Mouse (Mus musculus) brown adipose tissue, adult 24 weeks (tissue): ENCODE data around the gene Olah. TPM values are rescaled to one million over a fixed set of nuclear protein-coding genes. Genes with fewer than 3 reads are reported as not detected.

Experiments used
- H3K27ac ChIP-seq: fragments of 200-500 bp; replicated peaks from 2 replicates; pipeline ENCODE4 v1.5.1; 2012; ENCODE audit warnings: low read depth, mild to moderate bottlenecking, low read length
- H3K4me1 ChIP-seq: fragments of 200-500 bp; 2 replicates; pipeline ENCODE4 v1.6.1; 2012; ENCODE audit warnings: low read length, mixed read lengths; ENCODE audit not compliant: control insufficient read depth, insufficient read depth, insufficient read length
- H3K4me3 ChIP-seq: fragments of 200-500 bp; 2 replicates; pipeline ENCODE4 v1.5.1; 2012; ENCODE audit warnings: low read depth, mild to moderate bottlenecking, low read length, moderate library complexity; ENCODE audit not compliant: insufficient read depth
- polyA plus RNA-seq: library from polyadenylated mRNA; stranded (reverse); fragments of >200 nt; gene quantifications from 2 replicates; pipeline ENCODE4 v1.2.4, GENCODE M21; 2012; ENCODE audit not compliant: missing spikeins, insufficient read depth, insufficient read length

Olah gene
- polyA plus RNA-seq, 1 experiment = not detected

DNA sequence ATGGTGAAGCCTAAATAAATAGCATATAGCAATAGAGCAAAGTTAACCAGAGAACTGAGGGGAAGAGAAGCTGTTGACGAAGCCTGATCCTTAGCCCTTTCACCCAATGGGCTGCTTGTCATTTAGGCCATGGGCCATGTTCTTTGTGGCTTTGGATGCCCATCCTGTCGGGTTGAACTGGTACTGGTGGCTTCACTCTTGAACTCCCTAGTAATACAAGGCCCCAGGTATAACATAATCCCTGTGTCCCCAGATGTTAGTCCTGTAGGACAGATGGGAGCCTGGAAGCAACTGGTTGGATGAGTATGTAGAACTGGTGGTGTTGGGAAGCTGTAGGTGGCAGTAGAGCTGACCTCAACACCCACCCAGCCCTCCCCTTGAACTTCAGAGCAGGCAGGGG is 5.1 kb downstream of the Olah start:
- Histone ChIP-seq H3K4me3 (no peak overlapping the region), H3K27ac (no peak overlapping the region), H3K4me1 (no peaks in the 10 kb centered on the region)

DNA sequence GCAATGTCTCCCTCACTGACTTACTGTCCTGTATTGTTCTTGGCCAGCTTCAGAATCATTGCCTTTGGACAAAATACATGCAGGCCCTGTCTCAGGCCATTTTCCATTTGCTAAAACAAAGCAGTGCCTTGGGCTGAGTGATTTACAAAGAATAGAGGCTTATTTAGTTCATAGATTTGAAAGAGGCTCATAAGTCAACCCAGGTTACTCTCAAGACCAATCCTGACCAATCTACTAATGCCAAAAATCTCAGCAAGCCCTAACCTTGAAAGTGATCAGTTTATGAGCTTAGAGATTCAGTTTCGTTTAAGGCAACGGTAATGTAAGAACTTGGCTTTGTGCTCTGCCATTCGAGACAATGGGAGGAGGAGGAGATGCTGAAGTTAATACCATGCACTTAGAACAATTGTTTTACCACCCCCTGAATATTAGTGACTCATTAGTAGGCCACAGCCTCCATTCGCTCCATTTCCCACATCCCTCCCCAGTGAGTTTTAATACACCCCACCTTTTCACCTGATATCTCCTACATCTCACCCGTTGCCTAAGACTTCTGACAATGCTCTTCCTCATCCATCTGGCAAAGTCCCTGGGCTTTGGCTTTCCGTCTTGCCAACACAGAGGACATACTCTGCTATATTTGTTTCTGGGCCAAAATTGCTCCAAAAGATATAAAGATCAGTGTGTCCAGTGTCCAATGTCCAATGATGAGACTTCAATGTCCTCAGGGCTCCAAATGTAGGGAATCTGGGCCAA is 9.7 kb downstream of the Olah start:
- H3K4me3 ChIP-seq = no peak overlapping the region
- no peak overlapping the region for H3K27ac ChIP-seq
- no peaks in the 10 kb centered on the region for H3K4me1 ChIP-seq

DNA sequence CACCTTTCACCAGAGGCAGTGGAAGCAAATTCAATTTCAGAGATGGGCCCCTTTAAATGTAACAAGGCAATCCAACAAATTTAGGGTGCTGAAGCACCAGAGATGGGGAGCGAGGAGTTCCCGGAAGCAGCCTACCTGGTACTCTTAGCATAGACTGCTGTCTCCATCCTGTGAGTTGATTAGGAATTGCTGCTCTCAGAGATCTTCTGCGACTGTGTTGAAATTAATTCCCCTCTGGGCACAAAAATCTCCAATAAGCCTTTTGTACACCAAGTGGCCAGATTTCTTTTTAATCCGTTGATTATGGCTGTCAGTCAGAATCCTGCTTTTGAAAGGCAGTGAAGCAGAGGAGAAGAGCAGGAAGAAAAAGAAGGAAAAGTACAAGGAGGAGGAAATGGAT is 31.9 kb downstream of the Olah start:
- Histone ChIP-seq H3K4me3 (no peak overlapping the region), H3K27ac (no peak overlapping the region), H3K4me1 (no peaks in the 10 kb centered on the region)

DNA sequence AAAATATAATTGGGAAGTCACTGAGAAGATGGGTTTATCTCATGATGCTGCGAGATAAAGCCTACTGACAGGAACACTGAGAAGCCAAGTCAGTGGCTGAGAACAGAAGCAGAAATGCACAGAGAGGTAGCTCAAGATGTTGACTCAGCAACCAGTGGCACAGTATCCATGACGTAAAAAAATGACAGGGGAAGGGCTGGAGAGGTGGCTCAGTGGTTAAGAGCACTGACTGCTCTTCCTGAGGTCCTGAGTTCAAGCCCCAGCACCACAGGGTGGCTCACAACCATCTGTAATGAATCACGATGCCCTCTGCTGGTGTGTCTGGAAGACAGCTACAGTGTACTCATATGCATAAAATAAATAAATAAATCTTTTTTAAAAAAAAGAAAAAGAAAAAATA is 35.9 kb downstream of the Olah start:
- Histone ChIP-seq H3K27ac (no peak overlapping the region), H3K4me1 (no peaks in the 10 kb centered on the region), H3K4me3 (no peak overlapping the region)

DNA sequence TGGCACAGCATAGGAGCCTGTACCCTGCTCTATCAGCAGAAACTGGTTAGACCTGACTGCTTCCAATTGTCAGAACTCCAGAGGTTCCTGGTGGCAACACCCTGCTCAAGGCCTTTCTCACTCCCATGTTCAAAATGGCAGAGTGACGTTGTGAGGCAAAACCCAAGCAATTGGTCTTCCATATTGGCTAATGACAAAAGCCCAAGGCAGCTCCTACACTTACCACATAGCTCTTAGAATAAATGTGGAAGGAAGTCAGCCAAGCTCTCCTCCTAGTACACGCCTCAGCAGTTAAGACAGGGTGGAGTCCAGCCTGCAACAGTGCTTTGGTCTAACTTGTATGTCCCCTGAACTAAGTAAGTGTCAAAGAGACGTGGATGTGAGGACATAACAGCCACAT is 39.1 kb downstream of the Olah start:
- Histone ChIP-seq H3K27ac (no peak overlapping the region), H3K4me1 (no peaks in the 10 kb centered on the region), H3K4me3 (no peak overlapping the region)

DNA sequence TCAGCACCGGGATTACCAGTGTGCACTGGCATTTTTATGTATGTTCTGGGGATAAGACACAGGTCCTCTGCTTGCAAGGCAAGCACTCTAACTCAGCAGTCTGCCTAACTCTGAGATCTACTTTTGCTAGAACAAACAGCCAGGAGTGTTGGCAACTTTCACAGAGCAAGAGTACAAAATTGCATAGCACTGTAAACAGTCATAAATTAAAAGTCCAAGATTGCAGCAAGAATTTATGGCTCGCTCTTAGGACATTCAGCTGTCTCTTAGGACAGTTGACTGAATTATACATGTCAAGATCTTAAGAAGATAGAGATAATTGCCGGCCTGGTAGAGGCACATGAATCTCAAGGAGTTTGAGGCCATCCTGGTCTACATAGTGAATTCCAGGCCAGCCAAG is 40.7 kb downstream of the Olah start:
- no peaks in the 10 kb centered on the region for H3K4me1 ChIP-seq
- 0 out of 2 replicates have a peak overlapping the region, but pooled peaks have one; percentile 21 for H3K27ac ChIP-seq

DNA sequence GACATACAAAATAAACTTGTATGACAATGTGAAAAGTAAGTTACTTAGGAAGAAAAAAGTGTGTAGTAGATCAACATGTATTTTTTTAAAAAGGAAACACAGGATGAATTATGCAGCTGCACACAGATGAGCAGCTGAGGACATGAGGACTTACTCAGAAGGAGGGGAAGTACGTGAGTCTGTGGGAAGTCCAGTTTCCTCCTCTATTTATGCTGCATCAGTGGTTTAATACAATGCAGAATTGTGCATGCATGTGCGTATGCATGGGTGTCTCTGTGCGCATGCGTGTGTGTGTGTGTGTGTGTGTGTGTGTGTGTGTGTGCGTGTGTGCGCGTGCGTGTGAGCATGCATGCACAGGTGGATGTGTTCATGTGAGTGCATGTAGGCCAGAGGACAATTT is 41.2 kb downstream of the Olah start:
- Histone ChIP-seq H3K4me3 (no peak overlapping the region), H3K4me1 (no peaks in the 10 kb centered on the region), H3K27ac (no peak overlapping the region)

More for the DNA sequence above, 40.7 kb downstream of the Olah start:
- H3K4me3 ChIP-seq = no peak overlapping the region

DNA sequence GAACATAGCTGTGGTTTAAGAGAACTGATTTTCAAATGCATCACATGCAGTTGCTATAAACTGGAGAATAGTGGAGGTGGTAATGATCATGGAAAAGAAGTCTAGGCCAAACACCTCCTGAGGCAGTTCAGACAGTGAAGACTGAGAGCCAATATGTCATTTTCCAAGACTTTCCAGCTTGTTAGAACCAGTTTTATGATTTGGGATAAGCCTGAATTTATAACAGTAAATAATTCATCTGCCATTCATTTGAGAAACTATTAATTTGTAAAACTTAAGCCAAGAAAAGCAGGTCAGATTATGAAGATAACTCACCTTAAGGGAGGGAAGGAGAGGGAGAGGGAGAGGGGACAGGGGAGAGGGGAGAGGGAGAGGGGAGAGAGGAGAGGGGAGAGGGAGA is 43.9 kb downstream of the Olah start:
- no peak overlapping the region for H3K27ac ChIP-seq
- H3K4me1 ChIP-seq = no peaks in the 10 kb centered on the region

DNA sequence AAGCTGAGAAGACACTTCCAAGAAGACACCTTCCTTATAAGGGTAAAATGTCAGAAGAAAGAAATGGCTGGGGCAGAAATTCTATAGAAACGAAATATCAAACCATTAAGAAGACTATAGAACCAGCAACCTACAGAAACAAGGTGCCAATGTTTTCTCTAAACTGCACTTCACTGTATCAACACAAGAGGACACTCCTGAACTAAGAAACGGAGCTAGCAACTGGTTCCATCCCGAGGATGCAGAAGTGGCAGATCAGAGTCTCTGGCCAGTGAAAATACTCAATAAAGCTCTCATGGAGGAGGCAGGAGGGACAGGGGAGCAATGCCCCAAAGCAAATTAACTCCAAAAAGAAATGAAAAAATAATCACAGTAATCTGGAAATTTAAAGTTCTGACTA is 48.1 kb downstream of the Olah start:
- Histone ChIP-seq H3K4me3 (no peak overlapping the region), H3K4me1 (no peaks in the 10 kb centered on the region), H3K27ac (no peak overlapping the region)

More for the DNA sequence above, 43.9 kb downstream of the Olah start:
- no peak overlapping the region for H3K4me3 ChIP-seq

DNA sequence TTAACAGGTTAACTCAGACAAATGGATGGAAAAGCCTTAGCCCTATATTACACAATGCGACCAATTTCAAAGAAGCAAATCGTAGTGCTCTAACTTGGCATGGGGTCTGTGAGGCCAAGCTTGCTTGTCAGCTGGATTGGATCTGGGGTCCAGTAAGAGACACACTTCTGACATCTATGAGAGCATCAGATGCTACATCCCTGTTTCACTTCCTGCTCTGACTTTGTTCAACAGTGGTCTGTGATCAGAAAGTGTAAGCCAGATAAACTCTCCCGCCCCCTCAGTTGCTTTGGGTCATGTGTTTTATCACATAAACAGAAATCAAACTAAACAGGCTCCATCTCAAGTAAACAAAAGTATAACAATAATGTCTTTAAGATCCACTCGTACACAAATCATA is 48.6 kb downstream of the Olah start:
- H3K4me1 ChIP-seq = no peaks in the 10 kb centered on the region
- H3K27ac ChIP-seq = no peak overlapping the region
- no peak overlapping the region for H3K4me3 ChIP-seq

DNA sequence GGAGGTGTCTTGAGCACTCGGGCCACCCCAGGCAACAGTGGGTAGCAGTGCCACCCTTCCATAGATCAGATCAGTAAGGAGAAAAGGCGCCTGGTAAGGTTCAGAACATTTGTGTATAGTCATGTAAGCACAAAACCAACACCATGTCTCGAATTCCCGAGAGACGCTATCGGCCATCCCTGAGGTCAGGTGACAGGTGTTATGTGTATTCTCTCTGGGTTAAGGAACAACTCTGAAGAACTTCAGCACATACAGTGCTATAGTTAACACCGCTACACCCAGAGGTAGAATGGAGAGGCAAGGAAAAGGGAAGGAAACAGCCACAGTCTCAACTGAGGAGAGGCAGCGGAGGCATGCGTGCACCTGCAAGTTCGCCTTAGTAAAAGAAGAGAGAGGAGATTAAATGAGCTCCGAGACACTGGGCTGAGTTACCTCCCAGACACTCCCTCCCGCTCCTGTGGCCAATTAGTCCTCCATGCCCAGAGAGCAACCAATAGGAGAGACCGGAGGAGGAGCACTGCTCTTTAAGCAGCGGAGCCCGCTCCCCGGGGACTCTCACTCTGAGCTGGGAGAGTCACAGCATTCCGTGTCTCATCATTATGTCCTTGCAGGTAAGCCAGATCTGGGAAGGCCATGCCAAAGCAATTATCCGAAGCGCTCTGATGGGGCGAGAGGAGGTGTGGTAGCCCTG is 61.3 kb downstream of the Olah start, which contains the start of gene Acbd7:
Acbd7 (plus strand) TSS at position 558 of the 691 bp plus-strand sequence.
- Histone ChIP-seq H3K27ac (no peak within 1 kb of the TSS), H3K4me3 (peak within 1 kb of the TSS; percentile 48)

DNA sequence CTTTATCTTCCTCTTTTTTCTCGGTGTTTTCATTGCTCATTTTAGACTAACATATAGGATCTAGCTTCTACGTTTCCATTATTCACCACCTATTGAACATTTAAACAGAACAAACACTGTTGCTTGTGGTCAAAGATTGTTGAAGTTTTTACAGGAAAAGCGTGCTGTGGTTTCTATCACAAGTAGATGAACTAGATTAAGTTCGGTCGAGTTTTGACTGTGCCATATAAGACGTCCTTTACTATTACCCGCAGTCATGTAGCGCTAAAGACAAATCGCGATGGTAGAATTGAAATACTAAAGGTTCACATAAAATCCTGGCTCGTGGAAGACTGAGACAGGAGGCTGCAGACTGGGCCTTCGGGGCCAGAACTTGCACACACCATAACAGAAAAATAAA is 63.2 kb downstream of the Olah start:
- H3K4me3 ChIP-seq = no peak overlapping the region
- no peak overlapping the region for H3K27ac ChIP-seq
- peaks cover 3% of the 10 kb centered on the region; the same call in 1 of the 2 replicates for H3K4me1 ChIP-seq

More for the DNA sequence above, 61.3 kb downstream of the Olah start, which contains the start of gene Acbd7:
- H3K4me1 ChIP-seq = peaks cover 3% of the 10 kb centered on the region; the same call in 1 of the 2 replicates

DNA sequence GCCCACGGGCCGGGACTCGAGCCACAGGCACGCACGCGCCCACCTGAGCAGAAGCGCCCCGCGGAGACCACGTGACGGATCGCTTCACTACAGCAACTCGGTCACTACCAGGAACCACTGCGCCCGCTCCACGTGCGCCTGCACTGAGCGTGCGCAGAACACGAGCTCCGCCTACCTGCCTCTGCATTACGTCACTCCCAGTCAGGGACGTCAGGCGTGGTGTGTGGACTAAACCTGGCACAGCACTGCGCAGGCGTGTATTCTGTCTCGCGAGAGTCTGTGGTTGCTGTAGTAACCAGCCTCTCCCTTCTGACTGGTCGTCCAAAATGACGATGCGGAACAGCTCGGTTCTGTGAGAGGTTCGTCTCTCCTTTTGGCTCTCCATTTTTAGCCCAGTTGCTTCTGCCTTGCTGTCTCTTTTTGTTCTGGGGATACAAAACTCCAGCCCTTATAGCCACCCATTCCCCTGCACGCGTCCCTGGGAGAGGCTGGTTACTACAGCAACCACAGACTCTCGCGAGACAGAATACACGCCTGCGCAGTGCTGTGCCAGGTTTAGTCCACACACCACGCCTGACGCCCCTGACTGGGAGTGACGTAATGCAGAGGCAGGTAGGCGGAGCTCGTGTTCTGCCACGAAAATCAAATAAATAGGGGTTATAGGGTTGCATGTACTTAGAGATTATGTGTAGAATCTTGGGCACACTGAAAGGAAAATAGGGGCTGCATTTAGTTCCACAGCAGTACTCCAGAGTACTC is 64.3 kb downstream of the Olah start, which contains the start of gene Rpp38:
Rpp38 (minus strand) TSS at position 160 of the 759 bp plus-strand sequence.
- peaks cover 3% of the 10 kb centered on the region; the same call in 1 of the 2 replicates for H3K4me1 ChIP-seq
- peak within 1 kb of the TSS; percentile 77 for H3K27ac ChIP-seq
- H3K4me3 ChIP-seq = peak within 1 kb of the TSS; percentile 85

DNA sequence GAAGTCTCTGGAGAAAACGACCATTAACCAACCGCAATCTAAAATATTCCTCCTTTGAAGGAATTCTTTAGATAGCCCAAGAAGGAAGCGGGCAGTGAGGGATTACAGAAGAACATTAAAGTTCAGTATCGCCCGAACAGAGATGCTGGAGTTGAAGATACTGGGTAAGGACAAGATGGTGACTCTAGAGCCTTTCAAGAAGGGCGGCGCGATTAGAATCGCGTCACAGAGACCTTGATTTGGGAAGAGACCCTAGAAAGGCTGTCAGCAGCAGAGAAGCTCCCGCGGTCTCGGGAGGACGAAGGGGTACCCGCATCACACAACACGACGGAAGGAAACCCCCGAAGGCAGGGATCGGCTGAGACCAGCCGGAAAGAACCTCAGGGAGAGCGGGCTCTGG is 65.0 kb downstream of the Olah start:
- H3K4me1 ChIP-seq = peaks cover 3% of the 10 kb centered on the region; the same call in 1 of the 2 replicates
- H3K27ac ChIP-seq = peak overlapping the region; percentile 77
- H3K4me3 ChIP-seq = peak overlapping the region; percentile 85

DNA sequence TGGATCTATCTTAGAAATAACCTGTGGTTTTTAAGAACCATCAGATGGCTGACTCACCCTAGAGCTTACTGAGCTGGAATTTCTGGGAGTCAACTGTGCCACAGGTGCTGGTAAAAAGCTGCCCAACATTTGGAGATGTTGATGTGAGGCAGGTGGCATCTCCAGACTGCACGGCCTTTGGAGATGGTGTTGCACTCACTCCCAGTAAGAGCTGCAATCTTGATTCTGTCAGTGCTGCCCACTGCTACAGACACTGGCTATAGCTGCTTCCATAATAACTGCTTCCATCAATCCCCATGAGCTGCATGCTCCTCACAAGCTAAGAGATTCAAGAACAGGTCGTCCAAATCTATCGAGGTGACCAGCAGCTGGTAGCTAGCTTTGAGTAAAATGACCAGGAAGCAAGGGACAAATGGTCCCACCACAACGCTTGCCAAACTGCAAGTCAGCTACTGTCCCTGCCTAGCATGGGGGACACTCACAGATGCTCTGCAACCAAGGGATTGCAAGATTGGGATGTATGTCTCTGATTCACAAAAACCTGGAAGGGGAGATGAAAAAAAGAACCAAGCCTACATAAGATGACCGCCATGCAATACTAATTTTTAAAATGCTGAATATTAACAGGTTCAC is 65.8 kb downstream of the Olah start:
- Histone ChIP-seq H3K4me3 (no peak overlapping the region), H3K27ac (no peak overlapping the region)

More for the DNA sequence above, 65.8 kb downstream of the Olah start:
- peaks cover 3% of the 10 kb centered on the region; the same call in 1 of the 2 replicates for H3K4me1 ChIP-seq
